Comparison of ENCODE assay signal across 27 mouse cellular contexts in the genomic region with DNA sequence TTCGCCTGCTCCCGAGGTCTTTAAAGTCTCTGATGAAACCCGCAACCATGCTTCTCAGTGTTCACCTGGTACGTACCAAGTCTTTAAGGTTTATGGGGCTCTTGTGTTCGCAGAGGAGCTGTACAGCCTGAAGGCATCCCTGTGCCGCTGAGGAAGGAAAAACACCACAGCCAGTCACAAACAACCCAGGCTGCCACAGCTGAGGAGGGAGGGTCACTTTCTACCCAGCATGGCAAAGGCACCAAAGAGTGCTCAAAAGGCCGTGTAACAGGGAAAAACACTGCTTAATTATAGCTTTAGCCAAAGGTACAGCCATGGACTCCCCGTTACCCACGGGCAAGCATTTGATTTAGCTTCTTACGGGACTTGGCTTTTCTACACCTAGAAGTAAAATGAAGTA. TPM values are rescaled to one million over a fixed set of nuclear protein-coding genes. Genes with fewer than 3 reads are reported as not detected.
DNase-seq lines count a peak whose midpoint lies in the region; ATAC-seq lines count a peak whose summit lies in the region.
"Had no signal": no experiment of that assay in that cellular context is flagged by ENCODE, and none has a peak within 500 bp of the region (broad histone marks: within the 10 kb centered on the region; RNA-seq: fewer than 3 reads in every experiment).

No protein-coding gene starts in this region.

- no peak overlapping the region for H3K27ac ChIP-seq in forebrain, embryonic 14.5 days (ENCODE audit: low read depth, low read length)
- no peak overlapping the region for H3K27ac ChIP-seq in forebrain, embryonic 16.5 days (ENCODE audit: low read length)
- peak overlapping the region; percentile 97 for H3K27ac ChIP-seq in embryonic facial prominence, embryonic 13.5 days
- H3K27ac ChIP-seq in limb, embryonic 13.5 days: peak overlapping the region; percentile 52; the same call in 1 of the 2 replicates
- H3K27ac ChIP-seq: heart, embryonic 10.5 days; hindbrain, embryonic 12.5 days had no signal

- H3K27me3 ChIP-seq in forebrain, embryonic 14.5 days (replicated peaks; ENCODE audit: control insufficient read depth, insufficient read depth, low read length): no peaks in the 10 kb centered on the region
- no peaks in the 10 kb centered on the region for H3K27me3 ChIP-seq in forebrain, embryonic 16.5 days (replicated peaks; ENCODE audit: control insufficient read depth, insufficient read depth, low read length)
- no peaks in the 10 kb centered on the region for H3K27me3 ChIP-seq in embryonic facial prominence, embryonic 13.5 days
- no peaks in the 10 kb centered on the region for H3K27me3 ChIP-seq in limb, embryonic 13.5 days
- H3K27me3 ChIP-seq: CH12.LX; hindbrain, embryonic 12.5 days; Patski had no signal

- ATAC-seq in forebrain, embryonic 14.5 days: peak; percentile 62
- ATAC-seq in forebrain, embryonic 16.5 days: no peak
- ATAC-seq in embryonic facial prominence, embryonic 13.5 days (ENCODE audit: insufficient number of reproducible peaks, insufficient read depth, low FRiP score, low TSS enrichment, low read depth): no peak
- ATAC-seq in limb, embryonic 13.5 days (ENCODE audit: low FRiP score, low read depth): no peak
- no peak for ATAC-seq in megakaryocyte progenitor cell, adult 5-6 weeks (replicated peaks; ENCODE audit: poor library complexity)
- ATAC-seq: activated CD4-positive, CD25-positive, alpha-beta regulatory T cell, adult 4 months; hindbrain, embryonic 16.5 days; inflammation-experienced regulatory T-cells, adult 6 months; intestine, postnatal 0 days; Patski had no signal

- no peak for DNase-seq in forebrain, embryonic 14.5 days (ENCODE audit: low spot score)
- peak; percentile 45 for DNase-seq in forelimb bud, embryonic 11.5 days (ENCODE audit: low read depth, low spot score)
- DNase-seq in lung, postnatal 4 days: no peak
- DNase-seq in left cerebral cortex, postnatal 10 days (ENCODE audit: extremely low spot score in 1 of 2, low spot score in 2 of 2): no peak
- DNase-seq: adrenal gland, postnatal 14 days; cerebellum, adult 18-20 months; cerebellum, adult 9-11 months; cerebellum, postnatal 36 days; gastrocnemius, postnatal 10 days; heart, adult 18-20 months; heart, postnatal 10 days; heart, postnatal 4 days had no signal

- no peak overlapping the region for H3K4me2 ChIP-seq in forebrain, embryonic 14.5 days (ENCODE audit: low read length)
- no peak overlapping the region for H3K4me2 ChIP-seq in forebrain, embryonic 16.5 days (ENCODE audit: low read length)
- no peak overlapping the region for H3K4me2 ChIP-seq in embryonic facial prominence, embryonic 13.5 days
- H3K4me2 ChIP-seq in limb, embryonic 13.5 days (replicated peaks): peak overlapping the region; percentile 21; the same call in 1 of the 2 replicates
- H3K4me2 ChIP-seq: hindbrain, embryonic 12.5 days had no signal

- no peaks in the 10 kb centered on the region for H3K36me3 ChIP-seq in forebrain, embryonic 14.5 days (ENCODE audit: control insufficient read depth, insufficient read depth, low read length)
- no peaks in the 10 kb centered on the region for H3K36me3 ChIP-seq in forebrain, embryonic 16.5 days (ENCODE audit: control insufficient read depth, insufficient read depth)
- peaks cover 21% of the 10 kb centered on the region for H3K36me3 ChIP-seq in embryonic facial prominence, embryonic 13.5 days
- H3K36me3 ChIP-seq in limb, embryonic 13.5 days: peaks cover 6% of the 10 kb centered on the region; the same call in 1 of the 2 replicates

- no peaks in the 10 kb centered on the region for H3K4me1 ChIP-seq in forebrain, embryonic 14.5 days (ENCODE audit: control insufficient read depth, insufficient read depth, low read length)
- 0 out of 2 replicates have a peak, but pooled peaks cover 4% of the 10 kb centered on the region for H3K4me1 ChIP-seq in forebrain, embryonic 16.5 days (replicated peaks; ENCODE audit: control insufficient read depth, insufficient read depth, low read length)
- peaks cover 75% of the 10 kb centered on the region for H3K4me1 ChIP-seq in embryonic facial prominence, embryonic 13.5 days
- peaks cover 58% of the 10 kb centered on the region for H3K4me1 ChIP-seq in limb, embryonic 13.5 days

- H3K4me3 ChIP-seq in forebrain, embryonic 14.5 days (ENCODE audit: low read depth, low read length): no peak overlapping the region
- H3K4me3 ChIP-seq in forebrain, embryonic 16.5 days (replicated peaks; ENCODE audit: low read length): no peak overlapping the region
- no peak overlapping the region for H3K4me3 ChIP-seq in embryonic facial prominence, embryonic 13.5 days
- H3K4me3 ChIP-seq in limb, embryonic 13.5 days: no peak overlapping the region
- H3K4me3 ChIP-seq: heart, embryonic 10.5 days; hindbrain, embryonic 12.5 days had no signal

- 68% methylated on average over 10 of the region's 10 CpGs for WGBS in forebrain, embryonic 14.5 days
- WGBS in forebrain, embryonic 16.5 days: 63% methylated on average over 10 of the region's 10 CpGs
- 49% methylated on average over 10 of the region's 10 CpGs for WGBS in embryonic facial prominence, embryonic 13.5 days
- 28% methylated on average over 10 of the region's 10 CpGs for WGBS in limb, embryonic 13.5 days

- H3K9ac ChIP-seq in forebrain, embryonic 14.5 days (ENCODE audit: low read length): no peak overlapping the region
- H3K9ac ChIP-seq in forebrain, embryonic 16.5 days (replicated peaks; ENCODE audit: low read depth, low read length): no peak overlapping the region
- no peak overlapping the region for H3K9ac ChIP-seq in embryonic facial prominence, embryonic 13.5 days
- no peak overlapping the region for H3K9ac ChIP-seq in limb, embryonic 13.5 days
- H3K9ac ChIP-seq: hindbrain, embryonic 12.5 days had no signal

- intact Hi-C loops in left cerebral cortex, postnatal 10 days (cut with DNase I): no loop called here

- H3K9me3 ChIP-seq in forebrain, embryonic 14.5 days (replicated peaks; ENCODE audit: control insufficient read depth, low read length): no peaks in the 10 kb centered on the region
- no peaks in the 10 kb centered on the region for H3K9me3 ChIP-seq in forebrain, embryonic 16.5 days (ENCODE audit: control insufficient read depth, low read length)
- H3K9me3 ChIP-seq in embryonic facial prominence, embryonic 13.5 days: no peaks in the 10 kb centered on the region
- no peaks in the 10 kb centered on the region for H3K9me3 ChIP-seq in limb, embryonic 13.5 days
- H3K9me3 ChIP-seq: heart, embryonic 10.5 days; hindbrain, embryonic 12.5 days had no signal

RNA-seq across cellular contexts. Expression of a gene that starts 36.4 kb away (rescaled TPM):
- not detected in 2 replicates for polyA plus RNA-seq in forebrain, embryonic 14.5 days (2014; fragmentation: Nextera tagmentation; extraction: Ambion mirVana)
- polyA plus RNA-seq in forebrain, embryonic 16.5 days (2015; fragmentation: Nextera tagmentation; extraction: Ambion mirVana): not detected in 2 replicates
- polyA plus RNA-seq in embryonic facial prominence, embryonic 13.5 days (2015; fragmentation: Nextera tagmentation; extraction: Ambion mirVana): not detected in 2 replicates
- not detected in 2 replicates for polyA plus RNA-seq in limb, embryonic 13.5 days (2015; fragmentation: Nextera tagmentation; extraction: Ambion mirVana)
- total RNA-seq in megakaryocyte progenitor cell, adult 5-6 weeks (2015): not detected in 2 replicates
- total RNA-seq in megakaryocyte progenitor cell, adult 5-6 weeks (2017): not detected in 2 replicates
- total RNA-seq in left cerebral cortex, postnatal 10 days (2021): not detected
- total RNA-seq: adrenal gland, adult 18-20 months; adrenal gland, postnatal 14 days; gastrocnemius, postnatal 10 days; gastrocnemius, postnatal 4 days; heart, adult 18-20 months; heart, postnatal 10 days; heart, postnatal 4 days had no signal
- polyA plus RNA-seq: activated CD4-positive, CD25-positive, alpha-beta regulatory T cell, adult 4 months; heart, embryonic 10.5 days; heart, embryonic 14.5 days; hindbrain, embryonic 12.5 days; hindbrain, embryonic 16.5 days; inflammation-experienced regulatory T-cells, adult 6 months; intestine, postnatal 0 days; Patski had no signal

Comparison
In these comparisons a context has a peak if more than half of its experiments do, and no peak if none do; other contexts are left out.
1. H3K27ac ChIP-seq: peak in embryonic facial prominence, embryonic 13.5 days (single experiment) and limb, embryonic 13.5 days (single experiment); none in forebrain, embryonic 14.5 days (single experiment) and forebrain, embryonic 16.5 days (single experiment).